Mouse (Mus musculus) olfactory bulb, adult 2 months (tissue): ENCODE measurements around the gene Iars. TPM values are rescaled to one million over a fixed set of nuclear protein-coding genes. Genes with fewer than 3 reads are reported as not detected.

Source experiments
- H3K27ac ChIP-seq: fragments of 200-500 bp; 2 replicates; pipeline ENCODE4 v1.5.1; 2012; ENCODE audit warnings: low read depth, low read length; ENCODE audit not compliant: insufficient read depth
- H3K4me1 ChIP-seq: fragments of 200-500 bp; 2 replicates; pipeline ENCODE4 v1.6.1; 2012; ENCODE audit warnings: low read length; ENCODE audit not compliant: control insufficient read depth, insufficient read depth
- H3K4me3 ChIP-seq: fragments of 200-500 bp; 2 replicates; pipeline ENCODE4 v1.5.1; 2012; ENCODE audit warnings: mild to moderate bottlenecking, low read depth, low read length, moderate library complexity; ENCODE audit not compliant: insufficient read depth
- CTCF ChIP-seq: fragments of 200-500 bp; IDR thresholded peaks from 2 replicates; pipeline ENCODE4 v1.5.1; 2012; ENCODE audit warnings: low read depth, mild to moderate bottlenecking, low read length, moderate library complexity; ENCODE audit not compliant: insufficient read depth
- POLR2A ChIP-seq: fragments of 200-500 bp; IDR thresholded peaks from 2 replicates; pipeline ENCODE4 v1.6.1; 2012; ENCODE audit warnings: mild to moderate bottlenecking, low read depth, low read length, moderate library complexity; ENCODE audit not compliant: insufficient read depth
- WGBS: fragments of 180-500 bp; shearing (Covaris S2); methylation state at CpG from one replicate; pipeline ENCODE4 v1.1.7; 2018; 5-methylcytosine and 5-hydroxymethylcytosine counted together
- polyA plus RNA-seq: library from polyadenylated mRNA; stranded (reverse); fragments of >200 nt; gene quantifications from 2 replicates; pipeline ENCODE4 v1.2.4, GENCODE M21; 2012; ENCODE audit warnings: low replicate concordance; ENCODE audit not compliant: missing spikeins, insufficient read depth, insufficient read length

Iars gene
- polyA plus RNA-seq, 1 experiment = not detected

- Histone ChIP-seq H3K4me3 (no peak overlapping the region), H3K27ac (no peak overlapping the region), H3K4me1 (no peaks in the 10 kb centered on the region)
- TF ChIP-seq POLR2A (no peak), CTCF (no peak)
- 93% methylated on average over 12 of the region's 12 CpGs for WGBS
Observed at GRCm38 (mm10) chr13:49712047-49712721, 30.3 kb downstream of the Iars start.

DNA sequence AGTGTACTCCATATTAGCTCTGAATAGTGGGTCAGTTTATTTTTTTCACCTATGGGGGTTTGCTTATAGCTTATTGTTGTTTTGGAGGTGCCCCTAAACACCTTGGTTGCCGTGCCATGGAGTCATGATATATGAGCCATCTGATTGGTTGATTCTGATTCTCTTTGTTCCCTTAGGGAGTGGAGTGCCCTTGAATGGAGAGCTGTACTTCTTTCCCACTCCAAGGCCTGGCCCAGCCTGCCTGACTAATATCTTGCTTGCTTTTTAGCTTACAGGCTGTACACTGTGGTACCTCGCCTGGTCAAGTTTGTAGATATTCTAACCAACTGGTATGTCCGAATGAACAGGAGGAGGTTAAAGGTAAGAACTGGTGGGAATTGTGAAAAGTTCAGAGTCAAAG, 37.4 kb downstream of the Iars start:
- TF ChIP-seq POLR2A (no peak), CTCF (no peak)
- WGBS = 94% methylated on average over 3 of the region's 3 CpGs
- no peaks in the 10 kb centered on the region for H3K4me1 ChIP-seq

GRCm38 (mm10) chr13:49736430-49736829, 54.5 kb downstream of the Iars start:
- Histone ChIP-seq H3K4me3 (no peak overlapping the region), H3K27ac (no peak overlapping the region), H3K4me1 (no peaks in the 10 kb centered on the region)
- no peak for TF ChIP-seq POLR2A
- no peak for TF ChIP-seq CTCF
- WGBS = 71% methylated on average over 2 of the region's 2 CpGs

More for the DNA sequence above, 37.4 kb downstream of the Iars start:
- no peak overlapping the region for H3K4me3 ChIP-seq
- no peak overlapping the region for H3K27ac ChIP-seq

DNA sequence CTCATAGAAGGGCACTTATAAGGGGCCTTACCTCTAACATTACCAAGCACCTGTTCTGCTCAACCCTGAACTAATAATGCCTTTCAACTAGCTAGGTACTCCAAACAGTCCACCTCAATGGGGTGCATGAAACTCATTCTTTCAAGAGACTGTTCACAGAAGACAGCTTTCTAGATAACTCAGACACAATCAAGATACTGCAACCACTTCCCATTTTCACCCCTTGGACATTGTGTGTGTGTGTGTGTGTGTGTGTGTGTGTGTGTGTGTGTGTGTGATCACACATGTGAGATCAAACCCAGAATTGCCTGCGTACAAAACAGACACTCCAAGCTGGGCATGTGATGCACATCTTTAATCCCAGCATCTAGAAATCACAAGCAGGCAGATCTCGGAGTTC, 56.1 kb downstream of the Iars start:
- Histone ChIP-seq H3K4me1 (no peaks in the 10 kb centered on the region), H3K27ac (no peak overlapping the region), H3K4me3 (no peak overlapping the region)
- 86% methylated on average over 2 of the region's 2 CpGs for WGBS
- TF ChIP-seq POLR2A (no peak), CTCF (no peak)

- Histone ChIP-seq H3K4me3 (no peak overlapping the region), H3K4me1 (no peaks in the 10 kb centered on the region), H3K27ac (no peak overlapping the region)
- 91% methylated on average over 16 of the region's 16 CpGs for whole genome bisulfite sequencing
- no peak for TF ChIP-seq POLR2A
- no peak for TF ChIP-seq CTCF
Observed at GRCm38 (mm10) chr13:49741285-49742040, 59.6 kb downstream of the Iars start.

GRCm38 (mm10) chr13:49756591-49756990, 74.7 kb downstream of the Iars start:
- no peak overlapping the region for H3K27ac ChIP-seq
- no peaks in the 10 kb centered on the region for H3K4me1 ChIP-seq
- 93% methylated on average over 9 of the region's 9 CpGs for WGBS
- no peak overlapping the region for H3K4me3 ChIP-seq
- TF ChIP-seq POLR2A (no peak), CTCF (no peak)

DNA sequence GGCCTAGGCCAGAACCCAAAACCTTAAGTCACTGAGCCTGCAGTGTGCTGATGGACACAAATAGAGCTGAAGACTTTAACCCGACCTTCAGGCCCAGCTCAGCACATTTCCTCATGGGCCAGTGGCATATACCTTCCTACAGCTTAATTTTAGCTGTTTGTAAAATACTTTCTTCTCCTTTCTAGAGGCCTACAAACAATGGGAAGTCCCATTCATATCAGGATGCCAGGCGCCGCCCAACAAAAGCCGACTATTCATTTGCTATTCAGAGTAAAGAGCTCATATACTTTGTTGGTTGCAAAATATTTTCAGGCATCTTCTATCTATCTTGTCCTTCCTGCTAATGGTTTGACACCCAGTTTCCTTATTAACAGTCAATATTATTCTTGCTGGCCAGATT, 76.1 kb downstream of the Iars start:
- Histone ChIP-seq H3K27ac (no peak overlapping the region), H3K4me3 (no peak overlapping the region), H3K4me1 (no peaks in the 10 kb centered on the region)
- TF ChIP-seq CTCF (no peak), POLR2A (no peak)
- 87% methylated on average over 4 of the region's 4 CpGs for WGBS

GRCm38 (mm10) chr13:49760675-49761074, 78.8 kb downstream of the Iars start:
- Histone ChIP-seq H3K27ac (no peak overlapping the region), H3K4me3 (no peak overlapping the region), H3K4me1 (no peaks in the 10 kb centered on the region)
- 41% methylated on average over 1 of the region's 1 CpGs for WGBS
- no peak for TF ChIP-seq CTCF

- H3K4me1 ChIP-seq = no peaks in the 10 kb centered on the region
- WGBS = 89% methylated on average over 14 of the region's 14 CpGs
- TF ChIP-seq CTCF (no peak), POLR2A (no peak)
- H3K4me3 ChIP-seq = no peak overlapping the region
- H3K27ac ChIP-seq = no peak overlapping the region
Observed at GRCm38 (mm10) chr13:49762208-49762607, 80.3 kb downstream of the Iars start.

DNA sequence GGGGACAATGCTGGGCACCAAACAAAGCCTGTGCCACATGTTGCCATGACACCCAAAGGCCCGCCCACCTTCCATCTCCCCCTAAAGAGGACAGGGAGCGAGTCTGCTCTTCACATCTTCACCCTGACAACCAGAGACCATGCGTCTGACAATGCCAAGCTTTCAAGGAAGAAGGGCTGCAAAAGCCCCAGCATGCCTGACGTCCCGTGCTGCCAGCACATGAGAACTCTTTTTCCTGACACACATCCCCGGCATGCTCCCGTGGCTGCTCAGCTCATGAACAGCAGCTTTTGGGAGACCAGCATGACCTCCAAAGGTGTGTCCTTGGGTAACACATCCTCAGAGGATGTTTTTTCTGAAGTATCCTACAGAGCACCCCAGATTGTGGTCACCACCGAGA, 83.4 kb downstream of the Iars start:
- 88% methylated on average over 8 of the region's 8 CpGs for WGBS
- Histone ChIP-seq H3K4me1 (no peaks in the 10 kb centered on the region), H3K27ac (no peak overlapping the region), H3K4me3 (no peak overlapping the region)
- TF ChIP-seq CTCF (no peak), POLR2A (no peak)
